Mouse (Mus musculus): ENCODE measurements at regions not wholly inside any gene's neighbourhood (a gene's known extent, or its start where the extent isn't known, plus 50 kb on each side); places are given as distances from the start of the nearest gene placed in this dataset.

GRCm38 (mm10) chr5:111671762-111672161, 62.0 kb upstream of the Gm26897 start:
- H3K9ac ChIP-seq (ENCODE audit: insufficient read depth, low read depth): no peak overlapping the region

GRCm38 (mm10) chr5:111674976-111675672, 58.6 kb upstream of the Gm26897 start:
- peaks cover 95% of the 10 kb centered on the region for H3K9me3 ChIP-seq (replicated peaks; ENCODE audit: low read length)
- no peak for TF ChIP-seq USF2 (conservative IDR thresholded peaks at IDR 0.05; ENCODE audit: low read depth, low read length)
- no peak for TF ChIP-seq MAZ (IDR thresholded peaks at IDR 0.05; ENCODE audit: low read depth, low read length)
- no peak for TF ChIP-seq E2F4 (IDR thresholded peaks at IDR 0.05; ENCODE audit: insufficient replicate concordance, low read depth, low read length)
- no peak for DNase-seq (ENCODE audit: extremely low read depth)
- in situ Hi-C loops (cut with MboI; ENCODE audit: low pct_ligation_motif_present, low pct_unique_long_range_greater_than_20kb, low sequenced_read_pairs): no loop called here
- dilution Hi-C loops (cut with MboI; ENCODE audit: extremely low pct_ligation_motif_present, extremely low pct_unique_long_range_greater_than_20kb, low sequenced_read_pairs): no loop called here
- no peaks in the 10 kb centered on the region for H3K36me3 ChIP-seq (replicated peaks in 1 of 2; ENCODE audit: control insufficient read depth in 1 of 2, insufficient read depth in 1 of 2, low read length in 1 of 2)
- H3K79me2 ChIP-seq (replicated peaks; ENCODE audit: control insufficient read depth, extremely low read depth, insufficient read depth, poor library complexity, severe bottlenecking): no peaks in the 10 kb centered on the region
- H3K9ac ChIP-seq (ENCODE audit: insufficient read depth, low read depth): no peak overlapping the region
- H3K4me2 ChIP-seq (ENCODE audit: insufficient read depth, low read depth, poor library complexity, severe bottlenecking): no peak overlapping the region
- no peaks in the 10 kb centered on the region for H3K27me3 ChIP-seq (replicated peaks)
- no peak overlapping the region for H3K4me3 ChIP-seq (replicated peaks in 1 of 3; ENCODE audit: low read depth in 2 of 3, low read length in 2 of 3, poor library complexity in 1 of 3)
- H3K4me1 ChIP-seq (ENCODE audit: control insufficient read depth in 1 of 2, insufficient read depth in 2 of 2): no peaks in the 10 kb centered on the region
- H3K27ac ChIP-seq (ENCODE audit: insufficient read depth, low read depth): no peak overlapping the region

More at GRCm38 (mm10) chr5:111671762-111672161, 62.0 kb upstream of the Gm26897 start:
- peaks cover 92% of the 10 kb centered on the region for H3K9me3 ChIP-seq (replicated peaks; ENCODE audit: low read length)
- dilution Hi-C loops (cut with MboI; ENCODE audit: extremely low pct_ligation_motif_present, extremely low pct_unique_long_range_greater_than_20kb, low sequenced_read_pairs): no loop called here
- no peaks in the 10 kb centered on the region for H3K36me3 ChIP-seq (replicated peaks in 1 of 2; ENCODE audit: control insufficient read depth in 1 of 2, insufficient read depth in 1 of 2, low read length in 1 of 2)
- TF ChIP-seq ZNF384 (IDR thresholded peaks at IDR 0.05; ENCODE audit: low read depth, low read length) (no peak), KAT2A (IDR thresholded peaks at IDR 0.05; ENCODE audit: insufficient replicate concordance, low read length) (no peak), ZC3H11A (IDR thresholded peaks at IDR 0.05; ENCODE audit: low read depth, low read length) (no peak), SMC3 (IDR thresholded peaks at IDR 0.05; ENCODE audit: low read depth, low read length) (no peak), TCF12 (IDR thresholded peaks at IDR 0.05; ENCODE audit: low read depth, low read length) (no peak), MYC (IDR thresholded peaks at IDR 0.05; ENCODE audit: low read depth, low read length) (no peak), PAX5 (IDR thresholded peaks at IDR 0.05; ENCODE audit: low read length) (no peak), CTCF (conservative IDR thresholded peaks at IDR 0.05 in 1 of 2, IDR thresholded peaks at IDR 0.05 in 1 of 2; ENCODE audit: low read depth in 2 of 2, low read length in 2 of 2) (no peak), MEF2A (IDR thresholded peaks at IDR 0.05; ENCODE audit: borderline replicate concordance, low read depth, low read length) (no peak), IRF4 (IDR thresholded peaks at IDR 0.05; ENCODE audit: low read depth, low read length) (no peak), POLR2A (IDR thresholded peaks at IDR 0.05; ENCODE audit: low read depth, low read length) (no peak), ZMIZ1 (IDR thresholded peaks at IDR 0.05; ENCODE audit: low read depth, low read length) (no peak), USF2 (conservative IDR thresholded peaks at IDR 0.05; ENCODE audit: low read depth, low read length) (no peak), ZKSCAN1 (IDR thresholded peaks at IDR 0.05; ENCODE audit: borderline replicate concordance, low read depth, low read length) (no peak), JUND (conservative IDR thresholded peaks at IDR 0.05; ENCODE audit: low read depth, low read length) (no peak), CHD1 (IDR thresholded peaks at IDR 0.05; ENCODE audit: low read depth, low read length) (no peak), ELF1 (IDR thresholded peaks at IDR 0.05; ENCODE audit: low read depth, low read length) (no peak), RAD21 (IDR thresholded peaks at IDR 0.05; ENCODE audit: low read depth, low read length) (no peak)
- no peak for DNase-seq (ENCODE audit: extremely low read depth)
- H3K27me3 ChIP-seq (replicated peaks): no peaks in the 10 kb centered on the region
- no peaks in the 10 kb centered on the region for H3K79me2 ChIP-seq (replicated peaks; ENCODE audit: control insufficient read depth, extremely low read depth, insufficient read depth, poor library complexity, severe bottlenecking)
- no peak overlapping the region for H3K4me2 ChIP-seq (ENCODE audit: insufficient read depth, low read depth, poor library complexity, severe bottlenecking)
- no peak overlapping the region for H3K4me3 ChIP-seq (replicated peaks in 1 of 3; ENCODE audit: low read depth in 2 of 3, low read length in 2 of 3, poor library complexity in 1 of 3)
- no peaks in the 10 kb centered on the region for H3K4me1 ChIP-seq (ENCODE audit: control insufficient read depth in 1 of 2, insufficient read depth in 2 of 2)
- in situ Hi-C loops (cut with MboI; ENCODE audit: low pct_ligation_motif_present, low pct_unique_long_range_greater_than_20kb, low sequenced_read_pairs): no loop called here
- H3K27ac ChIP-seq (ENCODE audit: insufficient read depth, low read depth): no peak overlapping the region

Data from CH12.LX (cell line).